Mouse (Mus musculus) forebrain, postnatal 0 days (tissue): ENCODE measurements at regions not wholly inside any gene's neighbourhood (a gene's known extent, or its start where the extent isn't known, plus 50 kb on each side); places are given as distances from the start of the nearest gene placed in this dataset.

Experiments used
- ATAC-seq: fragments of 200-750 bp; cut with Nextera tagmentation; 2 replicates; pipeline ENCODE4 v1.8.0; 2017; ENCODE audit warnings: mild to moderate bottlenecking, moderate library complexity
- DNase-seq: peaks from one replicate; pipeline ENCODE4 v3.0.0-alpha.2; 2015
- H3K27ac ChIP-seq: fragments of 300-500 bp; sonication (generic); 2 replicates; pipeline ENCODE4 v1.5.1; 2014; ENCODE audit warnings: low read depth, mild to moderate bottlenecking, antibody characterized with exemption, low read length, moderate library complexity, mixed read lengths
- H3K27me3 ChIP-seq: fragments of 300-500 bp; sonication (generic); 2 replicates; pipeline ENCODE4 v1.6.1; 2014; ENCODE audit warnings: mild to moderate bottlenecking, low read length, mixed read lengths; ENCODE audit not compliant: insufficient read depth
- H3K36me3 ChIP-seq: fragments of 300-500 bp; sonication (generic); 2 replicates; pipeline ENCODE4 v1.6.1; 2014; ENCODE audit warnings: mild to moderate bottlenecking, moderate library complexity; ENCODE audit not compliant: insufficient read depth
- H3K4me1 ChIP-seq: fragments of 300-500 bp; sonication (generic); 2 replicates; pipeline ENCODE4 v1.6.1; 2014; ENCODE audit warnings: antibody characterized with exemption; ENCODE audit not compliant: insufficient read depth
- H3K4me2 ChIP-seq: fragments of 300-500 bp; sonication (generic); 2 replicates; pipeline ENCODE4 v1.6.1; 2014; ENCODE audit warnings: low read depth, mild to moderate bottlenecking, moderate library complexity
- H3K4me3 ChIP-seq: fragments of 300-500 bp; sonication (generic); 2 replicates; pipeline ENCODE4 v1.5.1; 2014; ENCODE audit warnings: low read depth, low read length, mixed read lengths
- H3K9ac ChIP-seq: fragments of 300-500 bp; sonication (generic); 2 replicates; pipeline ENCODE4 v1.6.1; 2014; ENCODE audit warnings: mild to moderate bottlenecking
- H3K9me3 ChIP-seq: fragments of 300-500 bp; sonication (generic); 2 replicates; pipeline ENCODE4 v1.6.1; 2016; ENCODE audit warnings: low read length
- CTCF ChIP-seq: sonication (generic); IDR thresholded peaks from 2 replicates; pipeline ENCODE4 v1.5.1; 2016; ENCODE audit warnings: antibody characterized with exemption, control low read depth, low read depth
- WGBS: fragments of 180-500 bp; shearing (Covaris S2); extraction: QIAGEN DNeasy Blood & Tissue Kit; methylation state at CpG from one replicate; pipeline ENCODE4 v1.1.7; 2014; 5-methylcytosine and 5-hydroxymethylcytosine counted together

DNA sequence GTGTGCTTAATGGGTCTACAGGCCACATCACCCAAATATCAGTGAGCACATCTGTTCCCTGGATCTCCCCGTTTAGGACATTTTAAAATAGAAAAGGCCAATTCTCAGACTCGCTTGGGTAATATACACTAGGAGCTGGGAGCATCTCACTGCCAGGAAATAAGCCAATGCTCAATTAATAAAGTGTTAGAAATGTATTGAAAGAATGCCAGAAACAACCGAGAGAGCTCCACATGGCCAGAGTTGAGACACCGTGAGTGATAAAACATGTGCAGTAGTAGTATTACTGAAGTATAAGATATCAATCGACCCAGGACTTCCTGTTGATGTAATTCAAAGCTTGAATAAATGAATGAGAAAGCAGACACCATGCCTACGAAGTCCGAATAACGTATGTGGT, 127.1 kb upstream of the Tnp1 start:
- Histone ChIP-seq H3K4me2 (no peak overlapping the region), H3K9me3 (no peaks in the 10 kb centered on the region), H3K9ac (no peak overlapping the region), H3K36me3 (no peaks in the 10 kb centered on the region), H3K27ac (no peak overlapping the region), H3K4me3 (no peak overlapping the region), H3K4me1 (no peaks in the 10 kb centered on the region), H3K27me3 (no peaks in the 10 kb centered on the region)
- TF ChIP-seq CTCF = no peak
- DNase-seq (no peak), ATAC-seq (no peak)
- WGBS = 87% methylated on average over 8 of the region's 8 CpGs

DNA sequence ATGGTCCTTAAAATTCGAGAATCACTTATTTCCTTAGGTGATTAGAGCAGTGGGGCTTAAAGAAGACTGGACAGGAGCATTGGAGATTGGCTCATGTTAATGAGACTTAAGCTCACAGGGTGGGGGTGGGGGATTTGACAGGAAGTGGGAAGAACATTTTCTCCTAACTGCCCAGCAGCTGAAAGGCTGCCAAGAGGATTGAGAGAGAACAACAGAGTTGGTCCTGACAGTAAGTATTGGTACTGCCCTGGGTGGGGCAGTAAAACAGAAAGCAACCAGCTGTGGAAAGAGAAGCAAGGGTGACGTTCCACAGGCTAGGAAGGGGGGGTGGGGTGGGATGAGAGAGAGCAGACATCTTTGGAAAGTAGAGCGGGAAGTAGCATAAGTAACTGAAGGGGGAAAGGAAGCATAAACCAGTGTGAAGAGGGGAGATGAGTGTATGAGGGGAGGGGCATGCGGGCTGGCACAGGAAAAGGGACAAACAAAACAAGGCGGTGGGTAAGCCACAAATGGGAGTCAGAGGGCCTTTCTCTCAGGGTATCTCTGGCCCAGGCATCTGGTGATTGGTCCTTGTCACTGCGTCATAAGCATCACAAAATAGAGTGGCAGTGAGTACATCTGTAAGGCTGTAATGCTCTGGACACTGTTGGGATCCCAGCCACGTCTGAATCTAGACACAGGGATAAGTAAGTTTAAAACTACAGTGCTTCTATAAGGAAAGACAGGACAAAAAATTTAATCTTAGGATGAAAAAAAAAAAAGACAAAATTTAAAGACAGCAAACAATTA, 125.0 kb upstream of the Tnp1 start:
- no peak overlapping the region for H3K4me2 ChIP-seq
- no peak overlapping the region for H3K9ac ChIP-seq
- no peaks in the 10 kb centered on the region for H3K9me3 ChIP-seq
- H3K36me3 ChIP-seq = no peaks in the 10 kb centered on the region
- 0 out of 2 replicates have a peak, but pooled peaks have one; percentile 27 for ATAC-seq
- WGBS = 52% methylated on average over 7 of the region's 7 CpGs
- no peak overlapping the region for H3K4me3 ChIP-seq
- TF ChIP-seq CTCF = no peak
- H3K4me1 ChIP-seq = no peaks in the 10 kb centered on the region
- H3K27me3 ChIP-seq = no peaks in the 10 kb centered on the region
- no peak for DNase-seq
- no peak overlapping the region for H3K27ac ChIP-seq

DNA sequence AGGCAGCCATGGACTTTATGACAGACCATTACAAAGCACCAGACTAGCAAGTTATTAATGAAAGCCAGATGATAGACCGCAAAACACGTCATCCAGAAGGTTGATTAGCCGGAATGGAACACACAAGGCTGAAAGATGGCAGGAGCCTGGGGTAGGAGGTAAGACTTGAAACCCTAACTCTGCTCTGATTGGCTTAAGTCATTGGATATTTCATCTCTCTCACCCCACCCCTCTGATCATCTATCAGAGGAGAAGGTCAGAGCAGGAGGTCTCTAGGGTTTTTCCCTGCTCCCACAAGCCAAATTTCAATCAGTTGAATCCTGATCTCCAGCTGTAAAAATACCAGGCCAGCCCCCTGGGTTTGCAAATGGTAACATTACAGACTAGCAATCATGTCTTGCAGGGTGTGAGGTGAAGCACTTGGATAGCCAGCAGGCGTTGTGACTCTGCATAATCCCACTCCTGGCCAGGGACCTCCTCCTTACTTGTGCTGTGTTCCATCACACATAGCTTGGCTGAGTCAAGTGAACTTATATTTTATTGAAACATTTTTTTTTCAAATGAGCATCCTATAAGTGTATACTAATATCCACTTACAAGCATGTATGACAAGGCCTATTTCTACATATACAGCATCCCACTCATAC, 114.6 kb upstream of the Tnp1 start:
- H3K36me3 ChIP-seq = no peaks in the 10 kb centered on the region
- TF ChIP-seq CTCF = no peak
- no peaks in the 10 kb centered on the region for H3K4me1 ChIP-seq
- H3K27me3 ChIP-seq = no peaks in the 10 kb centered on the region
- ATAC-seq = no peak
- H3K9me3 ChIP-seq = no peaks in the 10 kb centered on the region
- H3K4me3 ChIP-seq = no peak overlapping the region
- WGBS = 96% methylated on average over 4 of the region's 4 CpGs
- DNase-seq = no peak
- no peak overlapping the region for H3K4me2 ChIP-seq
- no peak overlapping the region for H3K27ac ChIP-seq
- no peak overlapping the region for H3K9ac ChIP-seq

DNA sequence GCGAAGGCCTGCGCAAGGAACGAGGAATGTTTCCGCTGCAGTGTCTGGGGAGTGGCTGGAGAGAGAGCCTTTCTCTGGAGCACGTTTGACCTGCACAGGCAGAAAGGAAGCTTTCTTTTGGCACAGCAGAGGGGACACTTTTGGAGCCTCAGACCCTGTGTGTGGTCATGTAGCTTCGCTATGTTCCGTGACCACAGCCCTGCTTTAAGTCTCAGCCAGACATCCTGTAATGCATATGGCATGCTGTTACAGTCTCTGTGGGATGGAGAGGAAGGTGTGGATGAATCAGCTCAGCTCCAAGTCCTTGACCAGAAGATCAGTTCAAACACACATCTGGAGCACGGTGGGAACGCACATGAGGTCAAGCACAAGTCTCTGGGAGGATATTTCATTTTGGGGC, 107.3 kb upstream of the Tnp1 start:
- H3K4me1 ChIP-seq = no peaks in the 10 kb centered on the region
- 88% methylated on average over 9 of the region's 9 CpGs for WGBS
- H3K4me3 ChIP-seq = no peak overlapping the region
- no peaks in the 10 kb centered on the region for H3K9me3 ChIP-seq
- no peaks in the 10 kb centered on the region for H3K36me3 ChIP-seq
- no peak overlapping the region for H3K9ac ChIP-seq
- TF ChIP-seq CTCF = no peak
- H3K27ac ChIP-seq = no peak overlapping the region
- no peaks in the 10 kb centered on the region for H3K27me3 ChIP-seq
- H3K4me2 ChIP-seq = no peak overlapping the region
- ATAC-seq = no peak
- DNase-seq = no peak

DNA sequence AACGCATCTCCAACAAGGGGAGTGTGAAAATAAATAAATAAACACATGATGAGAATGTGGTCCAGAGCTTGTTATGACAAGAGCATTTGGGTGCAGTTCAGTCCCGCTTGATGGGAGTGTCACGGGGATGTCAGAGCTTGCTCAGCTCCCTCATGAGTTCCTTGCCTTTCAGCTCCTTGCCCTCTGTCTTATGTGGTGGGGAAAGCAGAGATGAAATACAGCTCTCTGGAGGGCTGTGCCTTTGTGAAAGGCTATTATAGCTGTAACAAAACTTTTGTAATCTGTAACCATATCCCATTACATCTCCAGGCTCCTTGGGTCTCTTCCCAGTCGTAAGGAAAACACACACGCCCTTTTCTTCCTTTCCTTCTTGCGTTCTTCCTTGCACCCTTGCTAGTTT, 103.0 kb upstream of the Tnp1 start:
- Histone ChIP-seq H3K4me2 (no peak overlapping the region), H3K36me3 (no peaks in the 10 kb centered on the region), H3K9ac (no peak overlapping the region), H3K27me3 (no peaks in the 10 kb centered on the region), H3K9me3 (no peaks in the 10 kb centered on the region), H3K4me3 (no peak overlapping the region), H3K27ac (no peak overlapping the region), H3K4me1 (no peaks in the 10 kb centered on the region)
- no peak for TF ChIP-seq CTCF
- ATAC-seq (peak; percentile 40), DNase-seq (no peak)
- 72% methylated on average over 6 of the region's 6 CpGs for WGBS

DNA sequence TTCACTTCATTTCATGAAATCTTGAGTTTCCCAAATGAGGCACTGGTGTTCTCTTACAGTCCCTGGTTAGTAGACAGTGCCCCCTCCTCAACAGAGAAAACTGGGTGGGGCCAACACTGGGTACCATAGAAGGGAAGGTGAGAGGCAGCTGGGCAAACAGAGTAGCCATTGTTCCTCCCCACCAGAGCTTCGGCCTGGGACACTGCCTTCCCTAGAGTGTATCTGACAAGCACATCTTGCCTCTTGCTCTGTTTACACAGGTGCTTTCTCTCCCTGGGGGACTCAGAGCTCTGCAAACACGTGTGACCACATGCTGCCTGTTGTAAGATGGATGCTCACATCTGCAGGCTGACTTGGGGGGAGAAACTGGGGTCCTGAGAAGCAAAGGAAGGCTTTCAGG, 100.8 kb upstream of the Tnp1 start:
- no peak for DNase-seq
- Histone ChIP-seq H3K27ac (no peak overlapping the region), H3K36me3 (no peaks in the 10 kb centered on the region), H3K4me1 (no peaks in the 10 kb centered on the region), H3K27me3 (no peaks in the 10 kb centered on the region), H3K4me3 (no peak overlapping the region), H3K9me3 (no peaks in the 10 kb centered on the region), H3K9ac (no peak overlapping the region), H3K4me2 (no peak overlapping the region)
- WGBS = 42% methylated on average over 2 of the region's 2 CpGs
- no peak for ATAC-seq
- TF ChIP-seq CTCF = no peak

DNA sequence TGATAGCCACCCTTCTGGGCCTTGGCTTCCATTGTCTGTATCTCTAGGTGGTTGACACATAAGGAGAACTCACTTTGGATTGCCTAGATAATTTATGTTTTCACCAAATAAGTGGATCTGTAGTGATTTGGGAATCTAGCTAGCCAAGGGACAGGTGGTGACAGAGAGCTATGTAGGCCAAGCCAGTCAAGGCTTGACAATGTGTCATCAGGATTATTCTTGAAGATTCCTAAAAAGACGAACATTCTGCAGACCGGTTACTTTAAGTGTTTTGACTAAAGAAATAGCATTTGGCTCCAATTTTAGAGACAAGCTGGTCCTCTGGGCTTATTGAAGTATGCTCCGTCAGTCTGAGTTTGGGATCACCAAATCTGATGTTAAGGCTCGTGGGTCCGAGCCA, 100.1 kb upstream of the Tnp1 start:
- Histone ChIP-seq H3K27me3 (no peaks in the 10 kb centered on the region), H3K4me3 (no peak overlapping the region), H3K4me1 (no peaks in the 10 kb centered on the region), H3K9ac (no peak overlapping the region), H3K4me2 (no peak overlapping the region), H3K9me3 (no peaks in the 10 kb centered on the region), H3K36me3 (no peaks in the 10 kb centered on the region), H3K27ac (no peak overlapping the region)
- TF ChIP-seq CTCF = no peak
- WGBS = 74% methylated on average over 5 of the region's 5 CpGs
- ATAC-seq (peak; percentile 72), DNase-seq (peak; percentile 22)
